Mouse (Mus musculus) CH12.LX (cell line): ENCODE measurements around the gene Ablim2. TPM values are rescaled to one million over a fixed set of nuclear protein-coding genes. Genes with fewer than 3 reads are reported as not detected.

Experiments
- DNase-seq: peaks from one replicate; pipeline ENCODE4 v3.0.0-alpha.2; 2013; ENCODE audit errors: extremely low read depth
- H3K27ac ChIP-seq: 2 replicates; pipeline ENCODE4 v1.5.1; 2012; ENCODE audit warnings: low read depth, mild to moderate bottlenecking, control low read depth, moderate library complexity; ENCODE audit not compliant: insufficient read depth
- H3K27me3 ChIP-seq: replicated peaks from 2 replicates; pipeline ENCODE3; 2012; ENCODE audit warnings: inconsistent platforms
- H3K36me3 ChIP-seq, 2 experiments: replicated peaks in 1 of 2; 2 replicates each; pipeline versions ENCODE3 to v1.6.1; 2012; ENCODE audit warnings: inconsistent platforms in 1 of 2, low read length in 1 of 2, mild to moderate bottlenecking in 1 of 2, mixed read lengths in 1 of 2, moderate library complexity in 1 of 2; ENCODE audit not compliant: control insufficient read depth in 1 of 2, insufficient read depth in 1 of 2
- H3K4me1 ChIP-seq, 2 experiments: 2 replicates each; pipeline ENCODE4 v1.6.1; 2012; ENCODE audit warnings: inconsistent platforms in 1 of 2, moderate library complexity in 1 of 2; ENCODE audit not compliant: insufficient read depth in 2 of 2, control insufficient read depth in 1 of 2
- H3K4me2 ChIP-seq: 2 replicates; pipeline ENCODE4 v1.6.1; 2012; ENCODE audit warnings: low read depth, mild to moderate bottlenecking, control low read depth; ENCODE audit not compliant: poor library complexity, insufficient read depth, severe bottlenecking
- H3K4me3 ChIP-seq, 3 experiments: fragments of 150-350 bp in 1 of 3; sonication (generic) in 1 of 3; replicated peaks in 1 of 3; 2 replicates each; pipeline versions ENCODE3 to v1.5.1; 2011 to 2012; ENCODE audit warnings: low read depth in 2 of 3, low read length in 2 of 3, mild to moderate bottlenecking in 2 of 3, moderate library complexity in 2 of 3, control low read depth in 1 of 3, improper control_type of control experiment in 1 of 3, inconsistent platforms in 1 of 3, mixed read lengths in 1 of 3; ENCODE audit not compliant: poor library complexity in 1 of 3
- H3K79me2 ChIP-seq: replicated peaks from 2 replicates; pipeline ENCODE4 v1.6.1; 2012; ENCODE audit warnings: mild to moderate bottlenecking, moderate library complexity; ENCODE audit not compliant: control insufficient read depth, poor library complexity, insufficient read depth, severe bottlenecking; ENCODE audit errors: extremely low read depth
- H3K9ac ChIP-seq: 2 replicates; pipeline ENCODE4 v1.6.1; 2012; ENCODE audit warnings: low read depth, mild to moderate bottlenecking, control low read depth, moderate library complexity; ENCODE audit not compliant: insufficient read depth
- H3K9me3 ChIP-seq: replicated peaks from 2 replicates; pipeline ENCODE3; 2012; ENCODE audit warnings: low read length, inconsistent platforms, mixed read lengths
- BHLHE40 ChIP-seq: IDR thresholded peaks from 2 replicates; pipeline ENCODE4 v1.6.1; 2011; ENCODE audit warnings: mild to moderate bottlenecking, low read depth, low read length, improper control_type of control experiment
- CTCF ChIP-seq, 2 experiments: IDR thresholded peaks in 1 of 2; conservative IDR thresholded peaks in 1 of 2; 2 replicates each; pipeline ENCODE4 v1.5.1; 2011 to 2012; ENCODE audit warnings: low read depth in 2 of 2, low read length in 2 of 2, improper control_type of control experiment in 1 of 2, inconsistent platforms in 1 of 2, mild to moderate bottlenecking in 1 of 2, moderate library complexity in 1 of 2
- ELF1 ChIP-seq: IDR thresholded peaks from 2 replicates; pipeline ENCODE4 v1.6.1; 2014; ENCODE audit warnings: low read depth, mild to moderate bottlenecking, inconsistent platforms, low read length, improper control_type of control experiment
- EP300 ChIP-seq: IDR thresholded peaks from 2 replicates; pipeline ENCODE4 v1.6.1; 2011; ENCODE audit warnings: low read length, improper control_type of control experiment
- ETS1 ChIP-seq: conservative IDR thresholded peaks from 2 replicates; pipeline ENCODE4 v1.6.1; 2012; ENCODE audit warnings: low read depth, mild to moderate bottlenecking, inconsistent platforms, low read length, improper control_type of control experiment, moderate library complexity
- GABPA ChIP-seq: IDR thresholded peaks from 2 replicates; pipeline ENCODE4 v1.6.1; 2012; ENCODE audit warnings: low read depth, low read length, improper control_type of control experiment, inconsistent platforms; ENCODE audit not compliant: insufficient replicate concordance
- IRF4 ChIP-seq: IDR thresholded peaks from 2 replicates; pipeline ENCODE4 v1.6.1; 2014; ENCODE audit warnings: low read depth, mild to moderate bottlenecking, inconsistent platforms, low read length, improper control_type of control experiment
- KAT2A ChIP-seq: IDR thresholded peaks from 2 replicates; pipeline ENCODE4 v1.6.1; 2012; ENCODE audit warnings: low read length, improper control_type of control experiment, inconsistent platforms; ENCODE audit not compliant: insufficient replicate concordance
- MAX ChIP-seq: IDR thresholded peaks from 2 replicates; pipeline ENCODE4 v1.6.1; 2011; ENCODE audit warnings: low read length, improper control_type of control experiment
- MAZ ChIP-seq: IDR thresholded peaks from 2 replicates; pipeline ENCODE4 v1.6.1; 2012; ENCODE audit warnings: low read depth, mild to moderate bottlenecking, inconsistent platforms, low read length, improper control_type of control experiment, moderate library complexity
- MXI1 ChIP-seq: IDR thresholded peaks from 2 replicates; pipeline ENCODE4 v1.6.1; 2011; ENCODE audit warnings: mild to moderate bottlenecking, low read depth, low read length, improper control_type of control experiment
- NELFE ChIP-seq: IDR thresholded peaks from 2 replicates; pipeline ENCODE4 v1.6.1; 2011; ENCODE audit warnings: low read depth, low read length, improper control_type of control experiment
- NRF1 ChIP-seq: IDR thresholded peaks from 2 replicates; pipeline ENCODE4 v1.6.1; 2014; ENCODE audit warnings: low read depth, mild to moderate bottlenecking, inconsistent platforms, low read length, improper control_type of control experiment, moderate library complexity
- POLR2A ChIP-seq: IDR thresholded peaks from 2 replicates; pipeline ENCODE4 v1.6.1; 2011; ENCODE audit warnings: low read depth, mild to moderate bottlenecking, improper control_type of control experiment, low read length
- RAD21 ChIP-seq: IDR thresholded peaks from 2 replicates; pipeline ENCODE4 v1.6.1; 2011; ENCODE audit warnings: low read depth, mild to moderate bottlenecking, low read length, improper control_type of control experiment, moderate library complexity
- SMC3 ChIP-seq: IDR thresholded peaks from 2 replicates; pipeline ENCODE4 v1.6.1; 2011; ENCODE audit warnings: low read depth, low read length, improper control_type of control experiment
- TBP ChIP-seq: conservative IDR thresholded peaks from 2 replicates; pipeline ENCODE4 v1.6.1; 2011; ENCODE audit warnings: low read depth, low read length, improper control_type of control experiment
- TCF12 ChIP-seq: IDR thresholded peaks from 2 replicates; pipeline ENCODE4 v1.6.1; 2014; ENCODE audit warnings: low read depth, mild to moderate bottlenecking, inconsistent platforms, low read length, improper control_type of control experiment
- USF2 ChIP-seq: conservative IDR thresholded peaks from 2 replicates; pipeline ENCODE4 v1.6.1; 2011; ENCODE audit warnings: low read depth, low read length, improper control_type of control experiment
- ZMIZ1 ChIP-seq: IDR thresholded peaks from 2 replicates; pipeline ENCODE4 v1.6.1; 2012; ENCODE audit warnings: low read depth, mild to moderate bottlenecking, inconsistent platforms, low read length, improper control_type of control experiment
- ZNF384 ChIP-seq: IDR thresholded peaks from 2 replicates; pipeline ENCODE4 v1.6.1; 2012; ENCODE audit warnings: low read depth, low read length, improper control_type of control experiment, inconsistent platforms
- dilution Hi-C: fragments of 300-500 bp; cut with MboI; formaldehyde crosslinking; loops from 2 replicates; pipeline ENCODE4 v1.14.3; 2020; ENCODE audit warnings: low sequenced_read_pairs; ENCODE audit not compliant: extremely low pct_unique_long_range_greater_than_20kb, extremely low pct_ligation_motif_present
- in situ Hi-C: fragments of 300-500 bp; cut with MboI; formaldehyde crosslinking; loops from 3 replicates; pipeline ENCODE4 v1.14.3; 2019; ENCODE audit warnings: low sequenced_read_pairs, low pct_ligation_motif_present, low pct_unique_long_range_greater_than_20kb, mixed read lengths
- polyA plus RNA-seq: library from polyadenylated mRNA; unstranded; fragments of >175 nt; gene quantifications from 2 replicates; pipeline ENCODE4 v1.2.1, GENCODE M21; 2012; ENCODE audit warnings: low read depth; ENCODE audit not compliant: insufficient read length
- total RNA-seq, 2 experiments: library from RNA; depleted of rRNA; stranded (reverse); fragments of 300-350 nt in 1 of 2; fragments of >200 nt in 1 of 2; gene quantifications; 2 replicates each; pipeline ENCODE4 v1.2.3; 2012 to 2014

Gene Ablim2
- total and polyA plus RNA-seq, 3 experiments = 4.4 to 12.2 (median 11.0) TPM

GRCm38 (mm10) chr5:35827856-35828255 is 70.2 kb downstream of the Ablim2 start:
- Histone ChIP-seq H3K9ac (no peak overlapping the region), H3K27me3 (peaks cover 15% of the 10 kb centered on the region), H3K4me2 (no peak overlapping the region), H3K36me3 (no peaks in the 10 kb centered on the region), H3K79me2 (no peaks in the 10 kb centered on the region), H3K27ac (no peak overlapping the region), H3K4me3 (no peak overlapping the region), H3K9me3 (no peaks in the 10 kb centered on the region), H3K4me1 (peaks cover 12 to 20% of the 10 kb centered on the region in 2 experiments)
- in situ Hi-C loops = no loop called here
- no peak for TF ChIP-seq BHLHE40
- TF ChIP-seq GABPA = no peak
- TF ChIP-seq MAZ = no peak
- no peak for TF ChIP-seq ZNF384
- no peak for TF ChIP-seq CTCF (conservative IDR thresholded peaks at IDR 0.05 in 1 of 2, IDR thresholded peaks at IDR 0.05 in 1 of 2; ENCODE audit: low read depth in 2 of 2, low read length in 2 of 2)
- TF ChIP-seq IRF4 = no peak
- TF ChIP-seq POLR2A = no peak
- TF ChIP-seq KAT2A = no peak
- TF ChIP-seq RAD21 = no peak
- TF ChIP-seq MAX = no peak
- no peak for TF ChIP-seq USF2
- TF ChIP-seq SMC3 = no peak
- no peak for TF ChIP-seq ELF1
- no peak for TF ChIP-seq NELFE
- no peak for DNase-seq
- dilution Hi-C loops = no loop called here

- no peak overlapping the region for H3K4me3 ChIP-seq
- peaks cover 1 to 13% of the 10 kb centered on the region in 2 experiments; a peak in 3 of 4 replicates for H3K4me1 ChIP-seq
- DNase-seq = no peak
- H3K27me3 ChIP-seq = peaks cover 15% of the 10 kb centered on the region
- in situ Hi-C loops = no loop called here
- no peaks in the 10 kb centered on the region for H3K79me2 ChIP-seq
- no peak overlapping the region for H3K27ac ChIP-seq
- H3K36me3 ChIP-seq = no peaks in the 10 kb centered on the region
- no peaks in the 10 kb centered on the region for H3K9me3 ChIP-seq
- no peak for TF ChIP-seq ETS1
- TF ChIP-seq ZMIZ1 = no peak
- no peak for TF ChIP-seq USF2
- no peak for TF ChIP-seq EP300
- TF ChIP-seq ELF1 = no peak
- TF ChIP-seq TBP = no peak
- TF ChIP-seq TCF12 = no peak
- TF ChIP-seq MXI1 = no peak
- TF ChIP-seq CTCF (conservative IDR thresholded peaks at IDR 0.05 in 1 of 2, IDR thresholded peaks at IDR 0.05 in 1 of 2; ENCODE audit: low read depth in 2 of 2, low read length in 2 of 2) = no peak
- no peak for TF ChIP-seq NRF1
- TF ChIP-seq, all 38 proteins: peak for 0
- Histone ChIP-seq H3K9ac (no peak overlapping the region), H3K4me2 (no peak overlapping the region)
- dilution Hi-C loops = no loop called here
Observed at GRCm38 (mm10) chr5:35830101-35830500, 72.4 kb downstream of the Ablim2 start.
